Mouse (Mus musculus) heart, adult 8-10 months (tissue): Measurements from ENCODE around the gene Nup160. TPM values are rescaled to one million over a fixed set of nuclear protein-coding genes. Genes with fewer than 3 reads are reported as not detected.

Experiments
- DNase-seq: peaks from one replicate; pipeline ENCODE4 v3.0.0; 2022; ENCODE audit warnings: low spot score
- total RNA-seq, 4 experiments: library from RNA; stranded (reverse); gene quantifications; 2 replicates each; pipeline ENCODE4 v1.2.4; 2022

Nup160 gene
- 10 to 100 TPM in 3 of 4 experiments, 1 to 10 TPM in 1; 9.6 to 14.1 (median 13.6) TPM for total RNA-seq

DNA sequence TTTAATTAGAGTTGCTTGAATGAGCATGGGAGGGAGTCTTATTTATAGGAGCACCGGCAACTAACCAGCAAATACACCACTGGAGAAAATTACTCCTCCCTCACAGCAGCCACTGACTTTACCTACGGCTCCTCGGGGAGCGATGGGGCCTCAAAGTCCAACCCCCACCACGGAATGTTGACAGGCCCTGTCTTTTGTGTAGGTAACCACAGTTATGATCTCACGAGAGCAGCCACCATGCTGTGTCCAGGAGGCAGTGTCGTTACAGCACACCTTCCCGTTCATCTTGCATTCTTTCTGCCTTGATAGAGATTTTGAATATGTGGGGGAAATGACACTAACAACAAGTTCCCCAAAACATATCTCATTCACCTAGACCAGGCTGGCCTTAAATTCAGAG is at the start of gene Nup160:
Nup160 (plus strand) TSS at position 209 of the 400 bp plus-strand sequence.
- DNase-seq = no peak

DNA sequence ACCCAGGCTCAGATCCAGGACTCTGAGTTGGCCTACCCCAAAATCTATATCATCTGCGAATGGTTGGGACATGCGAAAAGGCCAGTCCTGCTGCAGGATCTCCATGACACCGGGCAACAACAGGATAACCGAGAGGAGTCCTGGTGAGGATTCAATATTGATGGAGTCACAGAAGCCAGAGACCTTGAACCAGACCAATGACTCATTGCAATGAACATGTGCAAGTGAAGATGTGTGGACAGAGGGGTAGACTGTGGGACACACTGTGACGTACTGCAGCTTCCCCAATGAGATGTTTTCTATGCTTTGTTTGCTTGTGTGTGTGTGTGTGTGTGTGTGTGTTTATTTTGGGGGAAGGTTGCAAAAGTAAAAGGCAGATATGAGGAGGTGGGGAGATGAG is 48.8 kb upstream of the Nup160 start:
- no peak for DNase-seq

DNA sequence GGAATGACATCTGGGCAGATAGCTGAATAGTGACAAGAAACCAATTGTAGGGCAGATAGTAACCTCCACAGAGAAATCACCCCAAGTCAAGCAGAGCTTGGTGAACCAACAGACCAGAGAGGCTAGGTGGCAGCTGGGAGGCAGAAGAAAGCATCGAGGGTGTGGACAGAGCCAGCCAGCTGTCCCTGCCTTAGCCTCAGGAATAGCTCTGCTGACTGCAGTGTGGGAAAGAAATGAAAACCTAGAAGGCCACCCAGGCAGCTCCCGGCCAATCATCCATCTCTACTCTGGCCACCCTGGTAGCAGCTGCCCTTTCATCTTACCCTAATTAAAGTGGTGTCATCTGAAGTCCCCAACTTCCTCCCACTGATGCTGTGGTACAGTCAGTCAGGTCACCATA is 47.5 kb upstream of the Nup160 start:
- no peak for DNase-seq

DNA sequence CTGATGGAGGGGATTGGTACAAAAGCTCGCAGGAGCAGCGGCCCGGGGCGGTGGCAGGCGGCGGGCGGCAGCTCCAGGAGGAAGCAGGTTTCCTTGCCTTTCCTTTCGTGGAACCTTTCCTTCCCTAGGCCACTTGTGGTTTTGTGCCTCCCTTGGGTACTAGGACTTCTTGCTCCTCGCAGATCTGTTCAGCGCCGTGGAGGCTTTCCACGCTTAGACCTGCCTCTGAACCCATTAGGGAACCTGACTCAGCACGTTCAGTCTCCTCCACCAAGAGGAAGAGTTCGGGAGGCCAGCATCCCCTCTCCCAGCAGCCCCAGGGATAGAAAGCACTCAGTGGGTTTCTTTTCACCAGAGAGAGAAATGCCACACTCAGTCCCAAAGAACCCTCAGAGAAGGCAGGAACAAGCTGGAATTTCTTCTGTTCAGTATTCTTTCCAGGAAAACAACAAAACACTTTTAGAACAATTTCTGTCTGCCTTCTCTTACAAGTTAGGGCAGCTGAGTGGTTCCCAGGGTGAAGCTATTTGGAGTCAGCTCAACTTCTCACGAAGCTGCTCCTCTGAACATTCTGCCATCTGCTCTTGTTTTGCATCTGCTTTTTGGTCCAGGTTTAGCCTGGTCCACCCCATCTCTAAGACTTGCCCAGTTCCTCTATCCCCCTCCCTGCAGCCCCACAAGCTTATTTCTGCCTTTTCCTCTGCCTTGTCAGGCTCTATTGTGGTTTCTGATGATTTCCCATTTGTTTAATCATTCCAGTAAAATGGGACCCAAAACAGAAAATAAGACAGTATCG is 44.9 kb upstream of the Nup160 start:
- DNase-seq = no peak

DNA sequence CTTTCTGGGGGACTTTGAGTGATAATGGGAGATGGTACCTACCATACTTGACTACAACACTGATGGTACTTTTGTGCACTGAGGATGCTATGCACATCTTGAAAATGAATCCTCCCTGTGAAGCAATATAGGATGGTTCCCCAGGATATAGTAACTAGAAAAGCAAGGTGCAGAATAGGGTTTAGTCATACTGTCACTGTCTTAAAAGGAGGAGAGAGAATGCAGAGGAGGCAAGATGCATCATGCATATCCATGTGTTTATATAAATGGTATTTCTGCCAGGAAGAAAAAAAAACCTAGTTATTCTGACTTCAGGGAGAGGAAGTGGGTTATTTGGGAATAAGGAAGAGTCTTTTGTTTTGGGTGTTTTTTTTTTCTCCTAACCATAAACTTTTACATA is 42.3 kb upstream of the Nup160 start:
- no peak for DNase-seq

DNA sequence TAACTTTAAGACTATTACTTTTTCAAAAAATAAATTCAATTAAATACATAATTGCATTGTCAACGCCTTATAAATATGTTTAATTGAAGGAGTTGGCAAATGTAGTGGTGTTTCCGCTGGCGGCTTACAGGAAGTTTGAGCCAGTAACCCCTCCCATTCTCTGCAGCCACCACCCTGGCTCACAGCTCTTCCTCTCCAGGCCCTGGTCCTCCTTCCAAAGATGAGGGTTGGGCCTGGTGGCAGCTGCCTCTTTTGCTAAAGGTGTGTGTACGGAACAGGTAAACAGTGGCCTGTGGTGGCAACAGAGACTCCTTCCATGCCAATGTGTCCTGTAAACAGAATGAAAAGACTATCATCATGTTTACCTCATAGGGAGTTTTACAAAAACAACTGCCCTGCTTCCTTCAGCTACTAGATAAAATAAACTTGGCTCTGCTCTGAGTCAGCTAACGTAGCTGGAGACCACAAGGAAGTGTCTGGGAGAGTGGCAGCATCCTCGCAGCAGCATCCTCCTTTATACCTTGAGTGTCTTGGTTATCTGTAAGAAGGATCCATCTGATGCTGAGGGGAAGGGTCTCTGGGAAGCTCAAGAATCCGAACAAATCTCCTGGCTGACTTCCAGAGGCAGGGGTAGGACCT is 41.8 kb upstream of the Nup160 start:
- DNase-seq = no peak

DNA sequence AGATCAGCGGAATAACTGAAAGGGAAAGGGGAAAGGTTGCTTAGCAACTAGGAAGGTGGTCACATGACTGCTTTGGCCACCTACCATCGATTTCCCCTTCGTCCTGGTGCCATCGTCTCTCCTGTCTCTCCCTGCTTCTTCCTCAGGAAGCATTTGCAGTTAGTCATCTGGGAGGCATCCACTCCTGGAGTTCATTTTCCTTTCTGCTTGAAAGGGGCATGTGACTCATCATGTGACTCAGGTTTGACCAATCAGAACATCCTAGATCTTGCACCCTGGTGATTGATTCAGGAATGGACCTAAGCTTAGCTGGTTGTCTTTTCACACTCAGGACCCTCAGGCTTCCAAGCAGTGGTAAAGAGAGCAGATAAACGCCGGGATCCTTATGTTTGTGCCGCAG is 40.2 kb upstream of the Nup160 start:
- no peak for DNase-seq

DNA sequence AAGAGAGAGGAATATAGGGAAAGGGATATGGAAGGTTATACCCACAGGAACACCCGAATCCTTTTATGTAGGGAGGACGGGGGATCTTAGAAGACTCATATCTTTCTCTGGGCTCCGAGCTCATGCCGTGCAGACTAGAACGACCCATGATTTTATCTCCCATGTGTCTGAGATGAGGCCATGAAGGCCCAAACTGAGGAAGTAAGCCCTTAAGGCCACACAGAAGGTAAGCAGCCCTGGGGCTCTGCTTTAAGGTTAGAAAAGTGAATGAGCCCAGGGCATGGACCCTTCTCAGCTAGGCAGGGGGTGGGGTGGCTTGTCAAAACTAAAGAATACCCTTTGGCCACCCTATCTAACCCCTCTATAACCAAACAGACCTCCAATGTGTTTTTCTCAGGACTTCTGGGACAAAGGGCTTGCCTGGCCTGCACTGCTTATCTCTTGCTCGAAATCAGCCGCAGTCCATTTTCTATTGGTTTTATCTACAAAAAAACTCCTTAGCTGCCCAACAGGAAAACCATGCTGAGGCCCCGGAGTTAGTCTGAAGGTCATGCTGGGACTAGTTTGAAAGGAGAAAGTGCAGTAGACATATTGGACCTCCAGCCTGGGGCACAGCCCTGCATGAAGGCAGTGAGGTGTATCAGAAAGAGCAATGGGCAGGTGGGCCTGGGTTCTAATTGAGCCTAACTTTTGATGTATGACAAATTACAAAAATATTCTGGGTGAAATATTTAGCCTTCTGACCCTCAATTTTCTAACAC is 37.8 kb upstream of the Nup160 start:
- DNase-seq = no peak

DNA sequence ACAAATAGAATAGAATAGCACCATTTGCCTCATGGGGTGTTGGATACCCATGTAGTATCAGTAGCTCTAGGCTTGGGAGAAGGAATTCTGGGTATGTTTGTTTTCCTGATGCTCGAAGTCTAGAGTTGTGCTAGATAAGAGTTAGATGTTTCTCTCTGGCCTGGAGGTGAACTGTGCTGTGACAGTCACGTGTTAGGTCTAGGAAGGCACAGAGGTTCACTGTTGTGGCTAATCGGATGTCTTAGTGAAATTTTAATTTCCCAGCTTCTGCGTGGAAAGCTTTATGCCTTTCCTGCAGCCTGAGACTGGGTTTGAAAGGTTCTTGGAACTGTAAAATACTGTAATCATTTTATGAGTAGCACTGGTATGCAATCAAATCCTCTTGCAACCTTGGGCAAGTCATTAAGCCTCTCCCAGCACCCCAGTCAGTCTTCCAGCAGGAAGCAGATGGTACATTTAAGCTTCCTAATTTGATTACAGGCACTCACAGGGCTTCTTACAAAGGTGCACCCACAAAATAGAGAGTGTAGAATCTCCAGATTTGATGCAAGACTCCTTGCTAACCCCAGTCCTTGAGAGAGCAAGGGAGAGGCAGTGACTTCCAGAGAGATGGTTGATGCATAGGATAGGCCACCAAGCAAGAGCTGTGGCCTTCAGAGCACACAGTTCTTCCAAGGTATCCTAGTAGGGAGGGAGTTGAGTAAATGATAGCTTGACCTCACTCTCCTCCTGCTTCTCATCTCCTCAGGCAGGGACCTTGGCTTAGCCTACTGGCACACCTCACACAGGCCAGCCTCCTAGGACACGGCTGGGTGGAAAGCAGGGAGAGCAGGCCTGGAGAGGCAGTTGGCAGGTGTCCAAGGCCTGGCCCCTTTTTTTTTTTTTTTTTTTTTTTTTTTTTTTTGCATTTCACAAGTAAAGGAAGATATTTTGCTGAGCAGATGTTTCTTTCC is 37.0 kb upstream of the Nup160 start:
- DNase-seq = no peak

DNA sequence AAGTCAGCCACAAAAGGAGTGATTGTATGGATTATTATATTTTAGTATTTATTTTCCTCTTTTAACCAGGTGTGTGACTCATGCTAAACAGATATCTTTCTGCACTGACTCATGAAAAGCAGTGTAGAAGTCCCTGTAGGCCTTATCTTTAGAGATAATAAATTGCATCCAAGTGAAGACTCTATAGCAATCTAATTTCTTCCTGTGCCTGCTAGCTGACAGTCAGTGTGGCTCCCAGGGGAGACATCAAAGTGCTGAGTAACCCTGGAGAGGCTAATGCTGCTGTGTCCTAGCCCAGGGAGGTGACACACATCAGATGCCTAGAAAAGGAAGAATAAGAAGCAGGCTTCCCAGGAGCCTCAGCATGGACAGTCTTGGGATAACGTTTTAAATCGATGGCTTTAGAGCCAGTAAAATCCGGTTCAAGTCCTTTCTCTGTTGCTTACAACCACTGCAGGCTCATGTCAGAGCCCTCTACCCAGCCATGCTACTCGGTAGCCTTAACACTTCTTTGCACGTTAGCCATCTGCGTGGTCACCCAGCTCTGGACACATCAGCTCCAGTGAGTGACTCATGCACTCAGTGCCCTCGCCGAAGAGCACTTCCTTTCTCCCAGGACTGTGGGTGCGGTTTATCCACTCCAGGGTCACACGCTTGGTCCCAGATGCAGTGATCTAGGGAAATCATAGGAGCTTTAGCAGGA is 35.9 kb upstream of the Nup160 start:
- peak; percentile 30 for DNase-seq

DNA sequence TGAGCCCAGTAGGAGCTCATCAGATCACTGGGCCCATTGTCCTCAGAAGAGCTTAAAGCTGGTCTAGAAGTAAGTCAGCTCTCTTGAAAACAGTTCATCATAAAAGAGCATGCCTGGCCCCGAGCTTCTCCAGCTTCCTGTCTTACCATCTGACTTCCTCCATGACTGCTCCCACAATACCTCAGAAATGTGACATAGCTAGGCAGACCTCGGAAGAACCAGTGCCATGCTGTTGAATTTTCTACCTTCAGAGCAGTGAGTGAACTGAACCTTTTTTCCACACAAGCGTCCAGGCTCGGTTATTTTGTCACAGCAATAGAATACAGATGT is 35.3 kb upstream of the Nup160 start:
- DNase-seq = no peak

DNA sequence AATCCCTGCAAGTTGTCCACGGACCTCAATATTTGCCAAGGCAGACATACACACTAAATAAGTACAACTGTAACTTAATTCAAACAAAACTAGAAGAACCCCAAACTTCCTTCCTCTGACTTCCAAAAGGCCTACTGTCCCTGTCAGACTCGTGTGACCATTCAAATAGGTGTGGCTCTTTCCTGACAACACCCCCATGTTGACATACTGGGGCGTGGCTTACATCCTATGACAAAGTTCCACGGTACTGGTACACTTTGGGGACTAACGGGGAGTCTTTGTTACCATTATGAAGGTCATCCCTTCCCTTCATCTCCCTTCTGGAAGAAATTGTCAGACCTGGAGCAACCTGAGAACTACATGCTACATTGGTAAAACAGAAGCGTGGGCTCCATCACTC is 29.9 kb upstream of the Nup160 start:
- no peak for DNase-seq

DNA sequence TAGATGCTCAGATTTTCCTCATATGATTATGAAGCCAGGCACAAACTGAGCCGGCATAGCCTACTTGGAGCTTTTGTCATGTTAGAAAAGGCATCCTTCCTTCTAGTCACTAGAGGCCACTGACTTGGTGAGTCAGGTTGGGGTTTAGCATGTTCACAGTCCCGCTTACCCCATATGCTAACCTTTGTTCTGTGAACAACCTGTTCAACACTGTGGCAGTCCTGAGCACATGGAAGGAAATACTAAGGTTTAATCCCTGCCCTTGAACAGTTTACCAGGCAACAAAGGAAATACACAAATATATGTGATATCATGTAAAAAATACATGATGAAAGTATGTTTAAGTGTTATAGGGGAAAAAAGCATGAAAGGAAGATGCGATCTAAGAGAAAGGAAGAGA is 27.6 kb upstream of the Nup160 start:
- no peak for DNase-seq

DNA sequence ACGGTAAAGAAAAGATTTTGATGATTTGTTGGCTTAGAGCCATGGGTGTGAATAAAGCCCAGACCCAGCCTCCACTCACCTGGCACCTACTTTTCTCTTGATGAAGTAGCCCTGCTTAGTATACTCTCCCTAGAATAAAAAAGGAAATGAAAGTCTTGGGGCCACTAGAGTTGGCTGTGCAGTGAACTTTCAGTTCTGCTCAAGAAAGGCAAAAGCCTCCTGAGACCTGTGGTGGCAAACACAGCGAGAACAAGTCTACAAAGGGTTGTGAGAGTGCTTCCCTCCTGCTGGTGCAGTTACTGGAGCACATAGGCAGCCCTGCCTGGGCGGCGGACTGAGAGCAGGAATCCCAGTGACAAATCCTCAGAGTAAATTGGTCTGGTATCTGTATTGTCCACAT is 27.1 kb upstream of the Nup160 start:
- no peak for DNase-seq

DNA sequence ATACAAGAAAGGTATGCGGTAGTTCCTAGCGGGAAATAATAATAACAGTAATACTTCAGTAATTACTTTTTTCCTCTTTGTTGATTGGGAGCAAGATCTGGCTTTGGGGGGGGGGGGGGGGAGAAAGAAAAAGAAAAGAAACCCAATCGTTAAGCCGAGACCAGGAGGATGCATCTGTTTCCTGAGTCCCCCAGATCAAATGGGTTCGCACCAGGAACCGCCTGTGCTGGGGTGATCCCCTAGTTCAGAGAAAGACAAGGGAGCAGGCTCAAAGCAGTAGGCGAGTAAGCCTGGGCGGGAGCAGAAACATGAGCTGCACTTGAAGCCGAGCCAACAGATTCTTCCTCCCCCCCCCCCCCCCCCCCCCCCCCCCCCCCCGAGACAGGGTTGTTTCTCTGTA is 24.9 kb upstream of the Nup160 start:
- DNase-seq = peak; percentile 49

DNA sequence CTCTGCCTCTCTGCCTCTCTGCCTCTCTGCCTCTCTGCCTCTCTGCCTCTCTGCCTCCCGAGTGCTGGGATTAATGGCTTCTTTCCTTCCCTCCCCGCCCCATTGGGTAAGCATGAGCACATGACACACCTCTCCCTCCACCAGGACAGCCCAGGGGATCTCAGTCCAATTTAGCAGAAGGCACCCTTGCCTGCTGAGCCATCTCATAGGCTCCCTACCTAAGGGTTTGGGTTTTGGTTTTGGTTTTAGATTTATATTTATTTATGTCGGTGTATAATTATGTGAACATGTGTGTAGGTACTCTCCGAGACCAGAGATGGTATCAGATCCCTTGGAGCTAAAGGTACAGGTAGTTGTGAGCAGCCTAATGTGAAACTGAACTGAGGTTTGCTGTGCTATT is 24.0 kb upstream of the Nup160 start:
- DNase-seq = no peak

DNA sequence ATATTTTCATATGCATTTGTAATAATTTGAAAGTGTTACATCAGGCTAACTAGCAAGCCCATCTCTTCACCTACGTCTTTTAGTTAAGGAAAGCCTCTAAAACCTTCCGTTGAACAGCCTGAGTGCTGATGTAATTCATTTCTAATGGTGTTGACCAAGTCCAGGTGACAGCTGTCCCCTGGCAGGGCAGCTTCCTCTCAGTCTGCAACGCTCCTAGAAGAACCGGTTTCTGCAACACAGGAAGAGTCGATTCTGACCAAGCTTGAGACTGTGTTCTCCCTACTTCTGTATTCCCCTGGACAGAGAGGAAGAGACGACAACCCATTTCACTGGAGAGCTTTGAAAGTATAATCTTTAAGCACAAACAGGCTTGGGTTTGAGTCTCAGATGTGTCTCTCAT is 21.6 kb upstream of the Nup160 start:
- no peak for DNase-seq

DNA sequence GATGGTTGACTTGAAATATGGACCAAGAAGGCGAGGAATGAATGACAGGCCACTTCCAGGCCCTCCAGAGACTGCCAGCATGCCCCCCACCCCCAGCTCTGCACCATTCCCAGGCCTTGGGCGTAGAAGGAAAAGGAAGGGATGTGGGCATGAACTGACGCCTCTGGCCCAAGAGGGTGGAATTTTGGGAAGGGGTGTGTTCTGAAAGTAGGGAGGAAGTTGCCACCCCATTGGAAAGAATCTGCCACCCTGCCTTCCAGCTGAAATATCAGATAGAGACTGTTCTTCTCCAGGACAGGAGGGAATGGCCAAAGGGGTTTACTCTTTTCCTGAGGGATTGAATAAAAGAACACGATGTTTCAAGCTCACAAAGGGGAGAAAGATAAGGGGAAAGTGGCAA is 18.4 kb upstream of the Nup160 start:
- DNase-seq = no peak

DNA sequence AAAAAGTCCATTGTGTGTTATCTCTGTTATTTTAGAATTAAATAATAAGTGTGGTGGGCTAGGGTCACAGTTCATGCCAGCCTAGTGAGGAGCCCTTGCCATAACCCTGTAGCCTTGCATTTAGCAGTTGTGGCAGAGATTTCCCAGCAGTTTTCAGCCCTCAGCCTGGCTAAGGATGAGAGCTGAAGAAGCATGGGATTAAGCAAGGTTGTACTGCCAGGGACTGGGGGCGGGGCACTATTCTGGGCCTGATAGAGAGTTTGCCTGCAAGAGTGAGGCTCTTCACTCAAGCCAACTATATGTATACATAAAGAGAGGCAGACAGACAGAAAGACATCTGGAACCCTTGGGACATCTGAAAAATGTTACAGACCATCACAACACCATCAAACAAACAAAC is 18.0 kb upstream of the Nup160 start:
- DNase-seq = no peak

DNA sequence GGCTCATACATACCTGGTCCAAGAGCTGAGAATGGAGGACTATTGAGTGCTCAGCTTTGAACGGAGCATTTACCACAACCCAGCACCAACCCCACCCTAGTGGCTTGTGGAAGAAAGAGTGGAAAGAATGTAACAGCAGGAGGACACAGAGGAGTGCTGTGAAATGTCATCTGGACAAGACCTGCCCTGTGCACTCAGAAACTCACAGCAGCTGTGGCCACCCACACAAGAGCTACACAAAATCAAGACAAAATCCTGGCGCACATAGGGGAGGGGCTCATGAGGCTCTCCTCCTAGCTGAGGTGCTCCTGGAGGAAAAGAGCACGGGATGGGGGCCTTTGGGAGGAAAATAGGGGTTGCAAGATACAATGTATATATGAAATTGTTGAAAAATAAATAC is 17.4 kb upstream of the Nup160 start:
- no peak for DNase-seq

DNA sequence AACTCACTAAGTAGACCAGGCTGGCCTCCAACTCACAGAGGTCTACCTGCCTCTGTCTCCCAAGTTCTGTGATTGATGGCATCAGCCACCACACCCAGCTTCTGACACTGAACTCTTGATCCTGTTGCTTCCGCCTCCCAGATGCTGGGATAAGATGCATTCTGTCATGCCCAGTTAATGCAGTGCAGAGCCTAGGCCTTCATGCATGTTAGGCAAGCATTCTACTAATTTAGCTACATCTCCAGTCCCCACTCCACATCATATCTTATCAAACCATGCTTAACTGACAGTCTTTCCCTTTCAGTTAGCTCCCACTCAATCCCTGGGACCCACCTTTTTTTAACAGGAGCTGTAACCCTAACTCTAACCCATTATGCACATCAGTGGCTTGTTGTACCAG is 16.1 kb upstream of the Nup160 start:
- no peak for DNase-seq
